Mouse (Mus musculus) liver, adult 2 months (tissue): ENCODE data around the gene Me3.

Source experiments
- CTCF ChIP-seq: fragments of 200-500 bp; IDR thresholded peaks from 2 replicates; pipeline ENCODE4 v1.5.1; 2011; ENCODE audit warnings: low read depth, low read length, control low read depth
- POLR2A ChIP-seq: fragments of 200-500 bp; IDR thresholded peaks from 2 replicates; pipeline ENCODE4 v1.6.1; 2011; ENCODE audit warnings: low read length, control low read depth; ENCODE audit not compliant: insufficient read depth; ENCODE audit errors: extremely low read depth

DNA sequence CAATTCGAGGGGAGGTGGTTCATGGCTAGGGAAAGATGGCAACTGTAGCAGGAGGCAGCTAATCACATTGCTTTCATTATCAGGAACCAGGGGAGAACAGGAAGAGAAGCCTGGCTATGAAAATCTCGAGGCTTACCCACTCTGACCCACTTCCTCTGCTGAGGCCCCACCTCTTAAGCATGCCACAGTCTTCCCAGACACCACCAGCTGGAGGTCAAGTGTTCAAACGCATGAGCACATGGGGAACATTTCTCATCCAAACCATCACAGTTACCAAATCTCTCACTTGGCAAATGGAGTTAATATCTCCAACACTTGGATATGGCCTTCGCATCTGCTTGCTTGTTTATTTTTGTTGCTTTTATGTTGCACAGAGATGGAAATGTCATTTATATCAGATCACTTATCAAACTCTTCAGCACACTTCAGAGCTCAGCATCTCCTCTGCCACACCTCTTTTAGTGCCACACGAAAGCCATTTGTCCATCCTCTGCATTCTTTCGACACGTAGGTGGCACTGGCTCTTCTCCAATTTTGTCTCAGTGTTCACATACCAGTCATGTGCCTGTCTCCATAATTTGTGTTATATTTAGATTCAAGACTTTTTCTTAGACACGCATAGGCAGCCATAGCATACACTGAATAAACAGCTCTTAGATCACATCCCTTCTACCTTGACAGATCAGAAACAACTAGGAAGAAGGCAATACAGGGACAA is 8.9 kb downstream of the Me3 start:
- TF ChIP-seq POLR2A (no peak), CTCF (no peak)
